Comparison of ENCODE assay signal across 8 mouse cellular contexts in genomic region chr10:81502658-81503057, GRCm38 (mm10). TPM values are rescaled to one million over a fixed set of nuclear protein-coding genes. Genes with fewer than 3 reads are reported as not detected.
DNase-seq lines count a peak whose midpoint lies in the region; ATAC-seq and TF ChIP-seq lines count a peak whose summit lies in the region.

No protein-coding gene starts in this region.

- H3K4me3 ChIP-seq in embryonic facial prominence, embryonic 11.5 days (ENCODE audit: low read depth, low read length) = peak overlapping the region; percentile 26
- peak overlapping the region; percentile 50 for H3K4me3 ChIP-seq in heart, adult 2 months
- H3K4me3 ChIP-seq in kidney, adult 2 months (ENCODE audit: insufficient read depth, low read depth, low read length) = peak overlapping the region; percentile 37
- peak overlapping the region; percentile 31 for H3K4me3 ChIP-seq in limb, embryonic 14.5 days (replicated peaks; ENCODE audit: low read length)
- H3K4me3 ChIP-seq in midbrain, embryonic 16.5 days (ENCODE audit: low read depth, low read length) = peak overlapping the region; percentile 43

- H3K4me1 ChIP-seq in embryonic facial prominence, embryonic 11.5 days (ENCODE audit: control insufficient read depth, insufficient read depth, low read length) = no peaks in the 10 kb centered on the region
- H3K4me1 ChIP-seq in heart, adult 2 months (ENCODE audit: control insufficient read depth, insufficient read depth, low read length) = peaks cover 1% of the 10 kb centered on the region; the same call in 1 of the 2 replicates
- no peaks in the 10 kb centered on the region for H3K4me1 ChIP-seq in kidney, adult 2 months (ENCODE audit: control insufficient read depth, insufficient read depth, low read length)
- H3K4me1 ChIP-seq in limb, embryonic 14.5 days (ENCODE audit: control insufficient read depth, insufficient read depth, low read length) = peaks cover 3% of the 10 kb centered on the region; the same call in 1 of the 2 replicates
- H3K4me1 ChIP-seq in midbrain, embryonic 16.5 days (ENCODE audit: control insufficient read depth, insufficient read depth, low read length) = no peaks in the 10 kb centered on the region; the same call in 1 of the 2 replicates

- H3K79me2 ChIP-seq in heart, adult 2 months (replicated peaks; ENCODE audit: control insufficient read depth, insufficient read depth, low read length) = no peaks in the 10 kb centered on the region

- peak; percentile 68; the same call in 1 of the 2 replicates for TF ChIP-seq EP300 in heart, adult 2 months (IDR thresholded peaks at IDR 0.05; ENCODE audit: insufficient read depth, low read depth, low read length)

- H3K27ac ChIP-seq in embryonic facial prominence, embryonic 11.5 days (replicated peaks; ENCODE audit: low read depth, low read length) = no peak overlapping the region
- no peak overlapping the region for H3K27ac ChIP-seq in heart, adult 2 months
- H3K27ac ChIP-seq in kidney, adult 2 months (ENCODE audit: insufficient read depth, low read depth, low read length) = no peak overlapping the region
- no peak overlapping the region for H3K27ac ChIP-seq in limb, embryonic 14.5 days (replicated peaks; ENCODE audit: low read depth, low read length)
- no peak overlapping the region for H3K27ac ChIP-seq in midbrain, embryonic 16.5 days (ENCODE audit: low read length)

- H3K4me2 ChIP-seq in embryonic facial prominence, embryonic 11.5 days (ENCODE audit: low read depth, low read length) = peak overlapping the region; percentile 60
- peak overlapping the region; percentile 65 for H3K4me2 ChIP-seq in limb, embryonic 14.5 days (replicated peaks; ENCODE audit: low read depth, low read length, severe bottlenecking)
- H3K4me2 ChIP-seq in midbrain, embryonic 16.5 days (ENCODE audit: low read length) = peak overlapping the region; percentile 69

- no peaks in the 10 kb centered on the region for H3K27me3 ChIP-seq in embryonic facial prominence, embryonic 11.5 days (ENCODE audit: control insufficient read depth, insufficient read depth, low read length)
- no peaks in the 10 kb centered on the region for H3K27me3 ChIP-seq in heart, adult 2 months (ENCODE audit: control insufficient read depth, insufficient read depth, low read length)
- no peaks in the 10 kb centered on the region for H3K27me3 ChIP-seq in kidney, adult 2 months (replicated peaks; ENCODE audit: control insufficient read depth, insufficient read depth, low read length)
- H3K27me3 ChIP-seq in limb, embryonic 14.5 days (ENCODE audit: control insufficient read depth, insufficient read depth, low read length) = no peaks in the 10 kb centered on the region
- peaks cover 8% of the 10 kb centered on the region; the same call in 1 of the 2 replicates for H3K27me3 ChIP-seq in midbrain, embryonic 16.5 days (ENCODE audit: control insufficient read depth, insufficient read depth, low read depth, low read length)

- TF ChIP-seq CTCF in heart, adult 2 months (IDR thresholded peaks at IDR 0.05) = no peak
- TF ChIP-seq CTCF in kidney, adult 2 months (conservative IDR thresholded peaks at IDR 0.05; ENCODE audit: insufficient read depth, insufficient read length, low read depth, low read length) = peak; percentile 92

- intact Hi-C loops in heart, adult 2 months (cut with DNase I) = loop anchor here (1.0 to 5.0 kb wide), 3 partner anchors 24 to 670 kb away; no protein-coding TSS in a partner anchor

- H3K9me3 ChIP-seq in embryonic facial prominence, embryonic 11.5 days (replicated peaks; ENCODE audit: control insufficient read depth, low read length) = no peaks in the 10 kb centered on the region
- H3K9me3 ChIP-seq in limb, embryonic 14.5 days (ENCODE audit: control insufficient read depth, low read length) = no peaks in the 10 kb centered on the region
- H3K9me3 ChIP-seq in midbrain, embryonic 16.5 days (replicated peaks; ENCODE audit: control insufficient read depth, low read length, poor library complexity, severe bottlenecking) = no peaks in the 10 kb centered on the region

- no peaks in the 10 kb centered on the region for H3K36me3 ChIP-seq in embryonic facial prominence, embryonic 11.5 days (replicated peaks; ENCODE audit: control insufficient read depth, insufficient read depth, low read depth, low read length)
- no peaks in the 10 kb centered on the region for H3K36me3 ChIP-seq in heart, adult 2 months (ENCODE audit: control insufficient read depth, insufficient read depth, low read length)
- H3K36me3 ChIP-seq in kidney, adult 2 months (ENCODE audit: control insufficient read depth, insufficient read depth, low read length) = no peaks in the 10 kb centered on the region
- no peaks in the 10 kb centered on the region for H3K36me3 ChIP-seq in limb, embryonic 14.5 days (ENCODE audit: control insufficient read depth, insufficient read depth, low read length)
- H3K36me3 ChIP-seq in midbrain, embryonic 16.5 days (ENCODE audit: control insufficient read depth, insufficient read depth, low read length) = no peaks in the 10 kb centered on the region

- peak overlapping the region; percentile 18; the same call in 1 of the 2 replicates for H3K9ac ChIP-seq in embryonic facial prominence, embryonic 11.5 days (replicated peaks; ENCODE audit: low read length)
- peak overlapping the region; percentile 65 for H3K9ac ChIP-seq in heart, adult 2 months (ENCODE audit: low read depth, low read length)
- H3K9ac ChIP-seq in limb, embryonic 14.5 days (ENCODE audit: low read depth, low read length, severe bottlenecking) = peak overlapping the region; percentile 36; the same call in 1 of the 2 replicates
- peak overlapping the region; percentile 53 for H3K9ac ChIP-seq in midbrain, embryonic 16.5 days (ENCODE audit: low read depth, low read length)

- DNase-seq in layer of hippocampus, adult 11-12 months (ENCODE audit: low spot score) = peak; percentile 92
- DNase-seq in layer of hippocampus, adult 9-10 months (ENCODE audit: low spot score) = no peak
- peak; percentile 83 for DNase-seq in embryonic facial prominence, embryonic 11.5 days (ENCODE audit: low spot score)
- DNase-seq in heart, adult 2 months = peak; percentile 85 to 96
- DNase-seq in kidney, adult 2 months = peak; percentile 88
- DNase-seq in limb, embryonic 14.5 days (ENCODE audit: low spot score) = peak; percentile 51
- peak; percentile 94 to 96 for DNase-seq in spleen, postnatal 10 days (ENCODE audit: low spot score in 2 of 2)

- TF ChIP-seq POLR2A in heart, adult 2 months (IDR thresholded peaks at IDR 0.05; ENCODE audit: insufficient read depth, low read depth, low read length) = no peak
- no peak for TF ChIP-seq POLR2A in kidney, adult 2 months (IDR thresholded peaks at IDR 0.05; ENCODE audit: low read depth, low read length)
- TF ChIP-seq POLR2A in limb, embryonic 14.5 days (IDR thresholded peaks at IDR 0.05; ENCODE audit: borderline replicate concordance, extremely low read depth, insufficient read depth, insufficient read length) = no peak

- 11% methylated on average over 36 of the region's 36 CpGs for WGBS in embryonic facial prominence, embryonic 11.5 days
- WGBS in heart, adult 2 months = 13% methylated on average over 36 of the region's 36 CpGs
- WGBS in kidney, adult 2 months = 7% methylated on average over 36 of the region's 36 CpGs
- 13% methylated on average over 36 of the region's 36 CpGs for WGBS in limb, embryonic 14.5 days
- 9% methylated on average over 31 of the region's 36 CpGs for WGBS in midbrain, embryonic 16.5 days

- no peak for ATAC-seq in embryonic facial prominence, embryonic 11.5 days (replicated peaks; ENCODE audit: insufficient number of reproducible peaks, low FRiP score, low TSS enrichment, low read depth)
- ATAC-seq in limb, embryonic 14.5 days (ENCODE audit: low FRiP score, low read depth) = peak; percentile 58
- ATAC-seq in midbrain, embryonic 16.5 days = 0 out of 2 replicates have a peak, but pooled peaks have one; percentile 33

RNA-seq across cellular contexts. Expression of gene S1pr4, which starts 2.7 kb away (rescaled TPM):
- polyA plus RNA-seq in embryonic facial prominence, embryonic 11.5 days (2014; fragmentation: Nextera tagmentation; extraction: Ambion mirVana) = 0.20 and 0.31 TPM in 2 replicates
- 1 to 10 TPM in 1 of 2 experiments, under 1 TPM in 1; 0.81 to 1.1 TPM for total RNA-seq in heart, adult 2 months (2021)
- 2.0 and 3.1 TPM in 2 replicates for polyA plus RNA-seq in heart, adult 2 months (2012; rRNA removed)
- polyA plus RNA-seq in kidney, adult 2 months (2012; rRNA removed) = 2.3 and 4.9 TPM in 2 replicates
- polyA plus RNA-seq in limb, embryonic 14.5 days (2012; rRNA removed) = 0.50 and 0.79 TPM in 2 replicates
- 0.23 and 0.66 TPM in 2 replicates for polyA plus RNA-seq in limb, embryonic 14.5 days (2014; fragmentation: Nextera tagmentation; extraction: Ambion mirVana)
- 0.44 and 0.58 TPM in 2 replicates for polyA plus RNA-seq in midbrain, embryonic 16.5 days (2015; fragmentation: Nextera tagmentation; extraction: Ambion mirVana)

RNA-seq across cellular contexts. Expression of gene Ncln, which starts 6.5 kb away (rescaled TPM):
- polyA plus RNA-seq in embryonic facial prominence, embryonic 11.5 days (2014; fragmentation: Nextera tagmentation; extraction: Ambion mirVana) = 31.9 and 44.2 TPM in 2 replicates
- 10 to 100 TPM; 68.6 to 74.2 TPM for total RNA-seq in heart, adult 2 months (2021)
- 107 and 116 TPM in 2 replicates for polyA plus RNA-seq in heart, adult 2 months (2012; rRNA removed)
- 148 and 190 TPM in 2 replicates for polyA plus RNA-seq in kidney, adult 2 months (2012; rRNA removed)
- 218 and 324 TPM in 2 replicates for polyA plus RNA-seq in limb, embryonic 14.5 days (2012; rRNA removed)
- polyA plus RNA-seq in limb, embryonic 14.5 days (2014; fragmentation: Nextera tagmentation; extraction: Ambion mirVana) = 76.4 and 89.7 TPM in 2 replicates
- 61.1 and 61.3 TPM in 2 replicates for polyA plus RNA-seq in midbrain, embryonic 16.5 days (2015; fragmentation: Nextera tagmentation; extraction: Ambion mirVana)

RNA-seq across cellular contexts. Expression of gene Celf5, which starts 20.1 kb away (rescaled TPM):
- 2.5 and 2.7 TPM in 2 replicates for polyA plus RNA-seq in embryonic facial prominence, embryonic 11.5 days (2014; fragmentation: Nextera tagmentation; extraction: Ambion mirVana)
- under 1 TPM in 1 of 2 experiments, not detected in 1; 0.16 TPM for total RNA-seq in heart, adult 2 months (2021)
- 0.39 and 0.73 TPM in 2 replicates for polyA plus RNA-seq in heart, adult 2 months (2012; rRNA removed)
- polyA plus RNA-seq in kidney, adult 2 months (2012; rRNA removed) = 0.18 and 0.27 TPM in 2 replicates
- polyA plus RNA-seq in limb, embryonic 14.5 days (2012; rRNA removed) = 5.9 and 7.9 TPM in 2 replicates
- 0.85 and 1.6 TPM in 2 replicates for polyA plus RNA-seq in limb, embryonic 14.5 days (2014; fragmentation: Nextera tagmentation; extraction: Ambion mirVana)
- polyA plus RNA-seq in midbrain, embryonic 16.5 days (2015; fragmentation: Nextera tagmentation; extraction: Ambion mirVana) = 88.3 and 103 TPM in 2 replicates

RNA-seq across cellular contexts. Expression of gene Gna15, which starts 21.4 kb away (rescaled TPM):
- 0.77 and 0.92 TPM in 2 replicates for polyA plus RNA-seq in embryonic facial prominence, embryonic 11.5 days (2014; fragmentation: Nextera tagmentation; extraction: Ambion mirVana)
- 1 to 10 TPM; 1.1 to 1.5 TPM for total RNA-seq in heart, adult 2 months (2021)
- 1.1 and 1.2 TPM in 2 replicates for polyA plus RNA-seq in heart, adult 2 months (2012; rRNA removed)
- 1.7 and 2.1 TPM in 2 replicates for polyA plus RNA-seq in kidney, adult 2 months (2012; rRNA removed)
- 3.7 and 3.8 TPM in 2 replicates for polyA plus RNA-seq in limb, embryonic 14.5 days (2012; rRNA removed)
- 3.4 and 3.8 TPM in 2 replicates for polyA plus RNA-seq in limb, embryonic 14.5 days (2014; fragmentation: Nextera tagmentation; extraction: Ambion mirVana)
- polyA plus RNA-seq in midbrain, embryonic 16.5 days (2015; fragmentation: Nextera tagmentation; extraction: Ambion mirVana) = 0.80 and 0.87 TPM in 2 replicates

RNA-seq across cellular contexts. Expression of gene Gna11, which starts 42.3 kb away (rescaled TPM):
- 62.0 and 68.6 TPM in 2 replicates for polyA plus RNA-seq in embryonic facial prominence, embryonic 11.5 days (2014; fragmentation: Nextera tagmentation; extraction: Ambion mirVana)
- total RNA-seq in heart, adult 2 months (2021) = 10 to 100 TPM; 46.6 to 53.5 TPM
- polyA plus RNA-seq in heart, adult 2 months (2012; rRNA removed) = 68.0 and 81.9 TPM in 2 replicates
- 93.0 and 107 TPM in 2 replicates for polyA plus RNA-seq in kidney, adult 2 months (2012; rRNA removed)
- 97.4 and 116 TPM in 2 replicates for polyA plus RNA-seq in limb, embryonic 14.5 days (2012; rRNA removed)
- 89.1 and 91.7 TPM in 2 replicates for polyA plus RNA-seq in limb, embryonic 14.5 days (2014; fragmentation: Nextera tagmentation; extraction: Ambion mirVana)
- polyA plus RNA-seq in midbrain, embryonic 16.5 days (2015; fragmentation: Nextera tagmentation; extraction: Ambion mirVana) = 89.7 and 90.2 TPM in 2 replicates

Comparison
In these comparisons a context has a peak if more than half of its experiments do, and no peak if none do; other contexts are left out.
1. RNA of gene Celf5, which starts 20.1 kb away (polyA plus RNA-seq): 88.3 to 103 TPM in midbrain, embryonic 16.5 days; 0.85 to 7.9 TPM in limb, embryonic 14.5 days, 2.5 to 2.7 TPM in embryonic facial prominence, embryonic 11.5 days, 0.39 to 0.73 TPM in heart, adult 2 months and 0.18 to 0.27 TPM in kidney, adult 2 months; every median in the first group is over 10 times any median in the second.
2. Peak in every context shown above with its lines, with median percentiles within 50 percentile points of each other: H3K4me2 ChIP-seq, H3K4me3 ChIP-seq and H3K9ac ChIP-seq.